Mouse (Mus musculus) 3134 (cell line): ENCODE results near the gene Pidd1.
A peak's percentile ranks its signal among the peaks of the same experiment; 100 is the strongest.
"Not testable (repeated sequence)": the region's sequence is repeated elsewhere in the genome, so short reads cannot be mapped to it uniquely, and the experiment has no call there.

Experiments used
- DNase-seq: peaks from one replicate; pipeline ENCODE4 v3.0.0-alpha.2; 2011; ENCODE audit warnings: low spot score; ENCODE audit not compliant: insufficient read length; ENCODE audit errors: extremely low read depth

The Pidd1 gene

DNA sequence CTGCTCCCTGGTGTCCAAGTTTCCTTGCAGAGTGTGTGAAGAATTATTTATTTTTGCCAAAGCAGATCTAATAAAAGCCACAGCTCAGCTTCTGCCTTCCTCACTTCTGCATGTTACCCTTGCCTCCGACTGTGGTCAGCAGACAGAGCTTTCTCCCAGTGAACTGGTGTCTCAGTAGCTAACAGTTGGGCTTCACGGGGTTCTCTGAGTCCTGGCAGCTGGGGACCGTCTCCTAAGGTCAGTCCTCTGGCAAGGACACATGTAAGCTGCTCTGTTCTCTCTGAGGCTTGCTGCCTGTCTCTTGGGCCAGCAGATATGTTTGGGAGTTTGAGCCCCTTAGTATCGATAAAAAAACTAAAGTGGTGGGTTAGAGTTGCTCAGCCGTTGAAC, 16.2 kb upstream of the Pidd1 start:
- DNase-seq: no peak

DNA sequence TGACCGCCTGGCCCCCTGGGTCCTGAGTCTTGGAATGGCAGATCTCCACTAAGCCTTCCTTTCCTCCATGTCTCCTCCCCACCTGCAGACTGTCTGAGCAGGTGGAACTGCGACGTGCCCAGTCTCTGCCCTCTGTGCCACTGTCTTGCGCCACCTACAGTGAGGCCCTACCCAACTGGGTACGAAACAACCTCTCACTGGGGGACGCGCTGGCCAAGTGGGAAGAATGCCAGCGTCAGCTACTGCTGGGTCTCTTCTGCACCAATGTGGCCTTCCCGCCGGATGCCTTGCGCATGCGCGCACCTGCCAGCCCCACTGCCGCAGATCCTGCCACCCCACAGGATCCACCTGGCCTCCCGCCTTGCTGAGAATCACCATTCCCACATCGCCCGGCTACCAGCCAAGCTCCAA, 15.5 kb upstream of the Pidd1 start:
- no peak for DNase-seq

DNA sequence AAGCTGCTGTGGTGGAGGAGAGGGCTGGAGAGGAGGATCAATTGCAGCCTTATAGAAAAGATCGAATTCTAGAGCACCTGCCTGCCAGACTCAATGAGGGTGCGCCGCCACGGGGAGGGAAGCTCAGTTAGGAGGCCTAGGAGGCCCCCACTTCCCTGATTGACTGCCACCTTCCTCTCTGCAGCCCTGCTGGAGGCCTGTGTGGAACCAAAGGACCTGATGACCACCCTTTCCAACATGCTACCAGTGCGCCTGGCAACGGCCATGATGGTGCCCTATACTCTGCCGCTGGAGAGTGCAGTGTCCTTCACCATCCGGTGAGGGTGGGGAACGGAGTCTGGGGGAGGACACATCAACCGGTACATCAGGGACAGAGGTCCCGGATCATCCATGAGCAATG, 14.8 kb upstream of the Pidd1 start:
- DNase-seq: no peak

DNA sequence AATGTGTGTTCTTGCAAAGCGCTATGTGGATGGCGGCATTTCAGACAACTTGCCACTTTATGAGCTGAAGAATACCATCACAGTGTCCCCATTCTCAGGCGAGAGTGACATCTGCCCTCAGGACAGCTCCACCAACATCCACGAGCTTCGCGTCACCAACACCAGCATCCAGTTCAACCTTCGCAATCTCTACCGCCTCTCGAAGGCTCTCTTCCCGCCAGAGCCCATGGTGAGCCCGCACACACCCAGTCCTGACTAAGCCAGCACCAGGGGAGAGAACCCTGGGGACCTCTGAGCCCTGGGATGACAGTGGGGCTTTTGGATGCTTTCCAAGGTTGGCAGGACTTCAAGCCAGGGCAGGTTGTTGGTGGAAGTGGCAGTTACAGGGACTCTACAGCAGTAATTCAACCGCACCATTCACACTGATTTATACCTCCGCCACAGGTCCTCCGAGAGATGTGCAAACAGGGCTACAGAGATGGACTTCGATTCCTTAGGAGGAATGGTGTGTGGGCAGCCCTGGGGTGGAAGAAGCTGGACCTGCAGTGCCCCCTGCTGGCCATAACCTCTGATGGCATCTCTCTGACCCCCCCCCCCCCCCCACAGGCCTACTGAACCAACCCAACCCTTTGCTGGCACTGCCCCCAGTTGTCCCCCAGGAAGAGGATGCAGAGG, 14.3 kb upstream of the Pidd1 start:
- no peak for DNase-seq

DNA sequence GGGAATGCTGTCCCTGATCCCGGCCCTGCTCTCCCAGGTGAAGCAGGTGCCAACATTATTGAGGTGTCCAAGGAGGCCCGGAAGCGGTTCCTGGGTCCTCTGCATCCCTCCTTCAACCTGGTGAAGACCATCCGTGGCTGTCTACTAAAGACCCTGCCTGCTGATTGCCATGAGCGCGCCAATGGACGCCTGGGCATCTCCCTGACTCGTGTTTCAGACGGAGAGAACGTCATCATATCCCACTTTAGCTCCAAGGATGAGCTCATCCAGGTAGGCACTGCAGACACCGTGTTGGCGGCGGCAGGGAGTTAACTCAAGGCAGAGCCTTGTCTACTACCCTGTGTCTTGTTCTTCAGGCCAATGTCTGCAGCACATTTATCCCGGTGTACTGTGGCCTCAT, 13.4 kb upstream of the Pidd1 start:
- DNase-seq: no peak

DNA sequence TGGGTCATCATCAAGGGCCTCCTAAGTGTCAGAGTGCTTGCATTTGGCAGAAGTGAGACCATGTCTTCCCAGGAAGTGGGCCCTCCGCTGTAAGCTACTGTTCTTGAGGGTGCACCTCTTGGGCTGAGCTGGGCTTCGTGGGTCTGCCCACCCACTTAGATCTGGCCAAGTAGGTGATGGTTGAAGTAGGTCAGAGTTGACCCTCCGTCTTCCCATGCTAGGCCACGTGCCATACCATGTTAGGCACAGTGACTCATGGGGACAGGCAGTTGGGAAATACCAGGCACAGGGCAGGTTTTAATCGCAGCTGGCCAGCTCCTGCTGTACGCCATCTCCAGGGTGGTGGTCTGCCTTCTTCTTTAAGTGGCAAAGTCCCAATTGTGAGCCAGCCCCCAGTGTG, 12.9 kb upstream of the Pidd1 start:
- DNase-seq: no peak

DNA sequence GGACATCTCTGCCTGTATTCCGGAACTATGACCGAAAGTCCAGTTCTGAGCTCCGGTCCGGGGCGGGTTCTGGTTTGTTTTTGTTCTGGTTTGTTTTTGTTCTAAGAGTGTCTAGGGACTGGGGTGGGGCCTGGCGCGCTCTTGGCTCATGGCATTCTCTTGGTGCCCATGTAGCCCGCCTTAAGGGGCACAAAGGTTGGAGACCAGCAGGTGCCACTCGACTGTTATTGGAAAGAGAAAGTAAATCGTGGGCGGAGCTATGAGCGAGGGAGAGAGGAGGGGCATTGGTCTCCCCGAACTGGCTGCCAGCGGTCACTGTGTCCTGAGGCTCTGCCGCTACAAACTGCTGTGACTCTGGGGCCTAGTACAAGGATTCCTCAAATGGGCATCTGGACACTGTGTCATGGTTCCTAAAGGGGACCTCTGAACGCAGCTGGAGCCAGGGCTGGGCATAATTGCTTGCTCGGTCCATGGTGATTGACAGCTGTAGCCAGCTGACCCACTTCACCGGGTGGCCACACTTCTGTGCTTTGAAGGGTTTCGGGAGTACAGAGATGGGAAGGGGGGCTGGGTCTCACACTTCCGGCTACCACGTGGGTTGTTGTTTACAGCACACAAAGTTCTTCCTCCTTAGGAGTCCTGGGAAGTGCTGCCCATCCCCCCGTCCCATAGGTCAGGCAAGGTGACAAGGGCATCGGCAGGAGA, 11.9 kb upstream of the Pidd1 start:
- peak; percentile 68 for DNase-seq

DNA sequence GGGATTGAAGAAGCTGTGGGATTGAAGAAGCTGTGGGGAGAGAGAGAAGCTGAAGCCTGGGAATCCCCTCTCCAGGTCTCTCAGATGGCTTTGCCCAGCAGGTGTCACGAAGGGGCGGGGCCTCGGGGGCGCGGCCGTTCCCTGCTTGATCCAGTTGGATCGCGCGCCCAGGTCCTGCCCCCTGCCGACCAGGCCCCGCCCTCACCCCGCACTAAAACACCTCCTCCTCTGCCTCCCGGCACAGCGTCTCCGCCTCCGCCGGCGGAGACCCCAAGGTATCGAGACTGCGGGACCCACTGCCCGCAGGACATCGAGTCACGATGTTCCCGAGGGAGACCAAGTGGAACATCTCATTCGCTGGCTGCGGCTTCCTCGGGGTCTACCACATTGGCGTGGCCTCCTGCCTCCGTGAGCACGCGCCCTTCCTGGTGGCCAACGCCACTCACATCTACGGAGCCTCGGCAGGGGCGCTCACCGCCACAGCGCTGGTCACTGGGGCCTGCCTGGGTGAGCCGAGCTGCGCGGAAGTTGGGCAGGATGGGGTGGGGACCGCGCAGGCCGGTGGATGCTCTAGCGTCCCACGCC, 11.2 kb upstream of the Pidd1 start, which contains the start of gene Pnpla2:
Pnpla2 (plus strand) TSS at position 232 of the 585 bp plus-strand sequence.
- peak; percentile 92 for DNase-seq

DNA sequence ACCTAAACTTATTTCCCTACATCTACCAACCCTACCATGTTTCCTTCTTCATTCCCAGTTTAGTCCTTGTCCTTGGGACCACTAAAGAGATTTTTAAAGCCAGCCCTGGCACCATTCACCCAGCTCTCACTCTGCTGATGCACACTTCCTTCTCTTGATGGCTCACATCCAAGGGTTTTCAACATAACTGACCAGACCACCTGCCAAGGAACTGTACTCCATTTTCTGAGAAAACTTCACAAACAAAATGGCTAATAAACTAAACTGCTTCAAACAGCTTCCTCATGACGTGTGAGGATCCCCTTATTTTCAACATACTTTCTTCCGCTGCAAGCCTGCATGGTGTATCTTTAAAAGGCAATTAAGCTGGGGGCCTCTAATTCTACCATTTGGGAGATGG, 9.8 kb upstream of the Pidd1 start:
- no peak for DNase-seq

DNA sequence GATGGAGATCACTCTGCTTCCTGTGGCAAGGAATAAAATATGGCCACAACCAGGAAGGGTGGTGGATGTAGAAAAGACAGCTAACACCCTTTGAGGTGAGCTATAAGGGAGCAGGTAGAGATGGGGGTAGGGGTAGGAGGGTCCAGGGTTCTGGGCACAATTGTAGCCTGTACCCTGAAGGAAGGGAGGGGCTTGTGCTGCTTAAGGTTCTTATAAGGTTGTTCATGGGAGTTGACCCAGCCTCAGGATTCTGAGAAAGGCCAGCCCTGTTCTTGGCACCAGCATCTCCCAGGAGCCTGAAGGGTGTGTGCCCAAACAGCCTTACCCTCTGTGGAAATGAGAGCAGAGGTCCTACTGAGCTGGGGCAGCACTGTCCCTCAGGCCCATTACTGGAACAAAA, 8.1 kb upstream of the Pidd1 start:
- no peak for DNase-seq

DNA sequence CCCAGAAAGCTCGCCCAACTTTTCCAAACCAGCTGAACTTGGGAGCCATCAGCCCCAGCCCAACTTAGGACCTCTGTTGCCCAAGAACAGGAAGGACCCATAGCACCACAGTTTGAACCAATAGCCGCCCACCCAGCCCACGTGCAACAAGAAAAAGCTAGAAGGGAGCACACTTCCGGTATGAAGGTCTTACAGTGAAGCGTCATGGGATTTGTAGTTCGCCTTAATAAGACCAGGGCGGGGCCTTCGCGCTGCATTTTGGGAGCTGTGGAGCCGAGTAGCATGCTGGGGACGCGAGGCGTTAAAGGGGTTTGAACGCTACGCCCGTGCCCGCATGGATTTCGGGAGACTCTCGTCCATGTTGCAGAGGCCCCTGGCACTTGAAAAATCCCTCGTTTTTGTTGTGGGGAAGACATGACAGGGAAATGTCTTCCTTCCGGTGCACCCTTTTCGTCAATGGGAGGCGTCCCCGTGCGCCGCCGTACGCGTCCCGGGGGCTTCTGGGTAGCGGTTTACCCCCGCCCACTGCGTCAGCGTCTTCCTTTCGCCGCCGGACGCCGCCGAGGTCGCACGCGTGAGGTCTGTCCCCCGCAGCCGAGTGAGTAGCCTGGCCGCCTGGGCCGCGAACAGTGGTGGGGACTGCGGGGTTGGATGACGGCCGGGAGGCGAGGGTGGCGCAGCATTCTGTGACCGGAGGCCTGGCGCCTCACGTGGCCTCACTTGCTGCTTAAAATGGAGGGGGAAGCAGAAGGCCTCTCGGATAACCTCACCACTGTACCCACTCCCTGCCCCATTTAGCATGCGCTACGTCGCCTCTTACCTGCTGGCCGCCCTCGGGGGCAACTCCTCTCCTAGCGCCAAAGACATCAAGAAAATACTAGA, 3.5 kb upstream of the Pidd1 start, which contains the start of gene Rplp2:
Rplp2 (plus strand) TSS at position 261 of the 882 bp plus-strand sequence.
- peak; percentile 98 for DNase-seq

DNA sequence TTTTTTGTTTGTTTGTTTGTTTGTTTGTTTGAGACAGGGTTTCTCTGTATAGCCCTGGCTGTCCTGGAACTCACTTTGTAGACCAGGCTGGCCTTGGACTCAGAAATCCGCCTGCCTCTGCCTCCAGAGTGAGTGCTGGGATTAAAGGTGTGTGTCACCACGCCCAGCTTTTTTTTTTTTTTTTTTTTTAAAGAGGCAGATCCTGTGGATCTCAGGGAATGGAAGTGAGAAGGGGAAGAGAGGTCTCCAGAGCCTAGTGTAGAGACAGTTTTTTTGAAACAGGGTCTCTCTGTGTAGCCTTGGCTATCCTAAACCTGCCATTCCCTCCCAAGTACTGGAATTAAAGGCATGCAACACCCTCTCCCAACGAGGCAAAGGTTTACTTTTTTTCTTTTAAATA, 2.5 kb upstream of the Pidd1 start:
- not testable (repeated sequence) for DNase-seq

DNA sequence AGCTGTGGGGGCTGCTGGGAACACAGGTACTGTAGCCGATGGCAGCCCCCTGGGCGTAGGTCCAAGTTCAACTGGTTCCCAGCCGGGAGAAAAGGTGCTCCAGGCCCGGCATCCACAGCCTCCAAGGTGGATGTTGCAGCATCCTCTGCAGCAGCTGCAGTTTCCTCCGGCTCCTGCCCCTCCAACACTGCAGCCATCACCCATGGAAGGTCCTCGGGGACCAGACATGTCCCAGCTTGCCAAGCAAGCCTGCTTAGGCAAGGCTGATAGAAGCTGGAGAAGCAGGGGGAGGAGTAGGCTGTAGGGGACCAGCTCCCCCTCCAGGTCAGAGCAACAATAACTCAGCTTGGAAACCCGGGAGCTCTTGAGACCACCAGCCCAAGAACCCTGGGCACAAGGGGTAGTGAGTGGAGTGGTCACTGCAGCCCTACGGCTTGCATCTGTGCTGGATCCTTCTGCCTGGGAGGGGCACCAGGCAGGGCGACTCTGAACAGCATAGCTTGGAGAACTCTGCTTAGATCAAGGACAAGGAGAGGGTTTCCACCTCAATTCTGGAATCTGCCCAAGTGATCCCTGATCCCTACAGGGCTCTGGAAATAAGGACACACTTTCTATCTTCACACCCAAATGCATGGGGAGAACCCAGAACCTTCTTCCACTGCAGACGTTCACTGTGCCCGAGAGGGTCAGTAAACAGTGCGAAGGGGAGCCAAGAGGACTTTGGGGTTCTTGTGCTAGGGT, 574 bp downstream of the Pidd1 start:
- DNase-seq: peak; percentile 73

DNA sequence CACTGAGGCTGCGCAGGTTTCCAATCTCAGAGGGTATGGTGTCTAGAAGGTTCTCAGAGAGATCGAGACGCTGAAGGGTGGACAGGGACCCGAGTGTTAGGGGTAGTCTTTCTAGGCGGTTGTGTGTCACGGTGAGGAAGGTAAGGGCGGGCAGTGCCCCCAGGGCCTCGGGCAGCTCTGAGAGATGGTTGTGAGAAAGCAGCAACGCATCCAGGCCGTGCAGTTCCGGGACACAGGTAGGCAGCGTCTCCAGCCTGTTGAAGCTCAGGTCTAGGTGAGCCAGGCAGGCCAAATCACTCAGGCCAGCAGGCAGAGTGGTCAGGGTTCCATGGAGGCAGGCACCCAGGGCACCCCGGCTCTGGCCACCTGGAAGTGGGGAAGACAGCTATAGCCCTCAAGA, 1.6 kb downstream of the Pidd1 start:
- DNase-seq: no peak

DNA sequence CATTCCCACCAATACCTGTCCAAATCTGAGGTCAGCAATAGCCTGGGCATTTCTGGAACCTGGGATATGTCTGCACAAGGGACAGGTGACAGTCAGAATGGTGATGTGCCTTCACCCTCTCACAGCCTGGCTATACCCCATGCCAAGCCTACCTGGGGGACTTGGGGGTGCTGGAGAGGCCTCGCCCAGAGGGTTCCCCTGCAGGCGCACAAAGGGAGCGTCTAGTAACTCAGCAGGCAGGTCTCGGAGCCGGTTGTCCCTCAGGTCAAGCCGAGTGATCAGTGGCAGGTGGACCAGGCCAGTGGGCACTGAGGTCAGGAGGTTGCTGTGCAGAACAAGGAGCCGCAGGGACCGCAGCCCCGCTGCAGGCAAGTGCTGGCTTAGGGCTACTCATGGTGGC, 2.4 kb downstream of the Pidd1 start:
- DNase-seq: no peak

DNA sequence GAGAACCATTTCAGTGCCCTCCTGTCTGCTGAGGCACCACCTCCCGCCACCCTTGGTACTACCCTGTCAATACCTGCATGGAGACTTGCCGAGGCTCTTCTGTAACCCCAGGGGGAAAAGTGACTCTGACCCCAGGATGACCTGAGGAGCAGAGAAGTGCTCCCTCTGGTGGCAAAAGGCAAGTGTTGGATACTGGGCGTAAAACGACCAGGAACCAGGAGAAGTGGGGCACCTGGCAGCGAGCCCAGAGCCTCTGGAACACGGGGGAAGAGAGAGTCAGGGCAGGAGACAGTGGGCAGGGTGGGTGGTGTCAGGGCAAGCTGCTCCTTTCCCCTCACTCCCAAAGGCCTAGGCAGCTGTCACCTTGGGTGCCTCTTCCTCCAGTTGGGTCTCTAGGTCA, 3.2 kb downstream of the Pidd1 start:
- DNase-seq: no peak

DNA sequence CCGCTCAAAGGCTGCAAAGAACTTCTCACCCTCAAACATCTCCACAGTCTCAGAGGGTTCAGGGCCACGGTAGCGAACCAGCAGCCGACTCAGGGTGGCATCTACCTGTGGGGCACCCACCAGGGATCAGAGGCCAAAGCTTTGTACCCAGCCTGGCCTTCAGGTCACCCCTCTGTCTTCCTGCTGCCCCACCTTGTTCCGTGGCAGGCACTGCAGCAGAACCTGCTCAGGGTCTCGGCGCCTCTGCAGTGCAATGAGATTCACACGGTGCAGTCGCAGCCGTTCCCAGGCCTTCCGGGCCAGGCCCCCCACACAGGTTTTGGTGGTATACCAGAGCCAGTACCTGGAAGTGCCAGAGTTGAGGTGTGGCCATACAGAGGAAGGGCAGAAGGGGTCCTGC, 4.0 kb downstream of the Pidd1 start:
- no peak for DNase-seq

DNA sequence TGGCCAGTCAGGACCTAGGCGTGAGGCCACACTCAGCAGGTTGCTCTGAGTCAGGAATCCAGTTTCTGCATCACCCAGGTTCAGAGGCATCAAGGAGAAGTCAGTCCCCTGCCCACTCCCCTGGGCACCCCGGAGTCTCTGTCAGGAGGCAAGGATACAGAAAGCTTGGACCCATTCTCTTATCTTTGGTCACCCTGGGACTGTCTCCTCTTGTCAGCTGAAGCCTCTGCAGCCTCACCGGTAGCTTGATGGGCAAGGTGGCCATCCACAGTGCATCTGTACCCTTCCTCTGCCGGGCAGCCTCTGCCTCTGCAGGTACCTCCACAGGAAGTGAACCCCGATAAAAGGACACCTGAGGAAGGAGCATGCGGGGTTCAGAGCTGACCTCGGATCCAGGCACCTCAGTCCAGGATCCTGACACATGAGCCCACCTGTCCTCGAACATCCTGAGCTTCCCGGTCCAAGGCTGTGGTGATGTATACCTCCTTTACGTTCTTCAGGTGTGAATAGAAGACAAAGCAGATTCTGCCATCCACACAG, 4.6 kb downstream of the Pidd1 start:
- no peak for DNase-seq

DNA sequence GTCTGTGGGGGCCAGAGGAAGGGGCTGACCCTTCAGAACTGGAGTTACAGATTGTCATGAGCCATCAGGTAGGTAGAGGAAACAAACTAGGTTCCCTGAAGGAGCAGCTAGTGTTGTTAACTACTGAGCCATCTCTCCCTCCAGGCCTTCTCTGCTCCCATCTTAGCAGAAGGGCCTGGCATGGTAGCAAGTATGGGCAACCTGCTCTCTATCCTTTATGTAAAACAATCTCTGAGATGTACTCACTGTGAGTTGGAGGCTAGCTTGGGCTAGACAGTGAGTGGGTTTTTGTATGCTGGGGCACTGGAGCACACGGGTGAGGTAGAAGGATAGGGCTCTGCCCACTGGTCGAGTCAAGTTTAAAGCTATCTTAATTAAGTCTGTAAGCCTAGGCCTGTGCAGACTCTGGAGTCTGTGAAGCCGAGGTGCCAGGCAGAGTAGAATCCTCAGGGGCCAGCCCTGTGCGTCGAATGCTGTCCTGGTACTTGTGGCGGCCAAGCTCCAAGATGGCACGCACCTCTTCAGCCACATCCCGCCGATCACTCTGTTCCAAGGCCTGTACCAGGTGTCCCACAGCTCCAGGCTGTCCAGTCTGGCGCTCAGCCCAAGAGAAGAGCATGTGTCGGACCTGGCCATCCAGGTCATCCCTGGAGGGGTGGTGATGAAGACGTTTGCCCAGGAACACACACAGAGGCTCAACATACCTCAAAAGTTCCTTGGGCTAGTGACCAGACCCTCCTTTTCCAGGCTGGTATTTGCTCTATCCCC, 5.4 kb downstream of the Pidd1 start:
- DNase-seq: no peak
